ENCODE assay signal across 15 mouse cellular contexts in genomic region chr10:18289512-18289911, GRCm38 (mm10). TPM values are rescaled to one million over a fixed set of nuclear protein-coding genes. Genes with fewer than 3 reads are reported as not detected.
DNase-seq lines count a peak whose midpoint lies in the region; ATAC-seq and TF ChIP-seq lines count a peak whose summit lies in the region.
"Had no signal": no experiment of that assay in that cellular context is flagged by ENCODE, and none has a peak within 500 bp of the region (broad histone marks: within the 10 kb centered on the region; RNA-seq: fewer than 3 reads in every experiment).

No protein-coding gene starts in this region.

- no peaks in the 10 kb centered on the region for H3K79me2 ChIP-seq in liver, adult 2 months (ENCODE audit: control insufficient read depth, insufficient read depth, low read length)

- H3K9ac ChIP-seq in liver, adult 2 months (ENCODE audit: low read depth, low read length) = no peak overlapping the region
- no peak overlapping the region for H3K9ac ChIP-seq in liver, embryonic 12.5 days
- no peak overlapping the region for H3K9ac ChIP-seq in kidney, embryonic 15.5 days

- H3K27ac ChIP-seq in liver, adult 2 months (replicated peaks; ENCODE audit: insufficient read depth, low read depth, low read length) = no peak overlapping the region
- no peak overlapping the region for H3K27ac ChIP-seq in liver, embryonic 12.5 days
- H3K27ac ChIP-seq in kidney, embryonic 15.5 days = peak overlapping the region; percentile 14; the same call in 1 of the 2 replicates
- H3K27ac ChIP-seq: forebrain, embryonic 10.5 days; macrophage; midbrain, embryonic 10.5 days had no signal

- 46% methylated on average over 1 of the region's 1 CpGs for WGBS in liver, adult 2 months
- WGBS in liver, embryonic 12.5 days (ENCODE audit: insufficient replicate concordance) = 52% methylated on average over 1 of the region's 1 CpGs
- 29% methylated on average over 1 of the region's 1 CpGs for WGBS in kidney, embryonic 15.5 days

- no peaks in the 10 kb centered on the region for H3K27me3 ChIP-seq in liver, adult 2 months (ENCODE audit: control insufficient read depth, insufficient read depth, low read length)
- no peaks in the 10 kb centered on the region for H3K27me3 ChIP-seq in liver, embryonic 12.5 days (replicated peaks)
- no peaks in the 10 kb centered on the region for H3K27me3 ChIP-seq in kidney, embryonic 15.5 days

- ATAC-seq in liver, embryonic 12.5 days = no peak
- 0 out of 2 replicates have a peak, but pooled peaks have one; percentile 62 for ATAC-seq in kidney, embryonic 15.5 days (replicated peaks; ENCODE audit: low FRiP score)

- no peak overlapping the region for H3K4me3 ChIP-seq in liver, adult 2 months (ENCODE audit: insufficient read depth, low read depth, low read length)
- no peak overlapping the region for H3K4me3 ChIP-seq in liver, embryonic 12.5 days
- no peak overlapping the region for H3K4me3 ChIP-seq in kidney, embryonic 15.5 days (replicated peaks)
- H3K4me3 ChIP-seq: forebrain, embryonic 10.5 days; midbrain, embryonic 10.5 days had no signal

- DNase-seq in adrenal gland, adult (ENCODE audit: inconsistent age in 2 of 2, low spot score in 1 of 2) = peak; percentile 7 to 30
- no peak for DNase-seq in adrenal gland, postnatal 10 days
- DNase-seq in liver, adult 2 months (ENCODE audit: extremely low read depth, low read depth, low spot score) = peak; percentile 27
- peak; percentile 30 to 37 for DNase-seq in kidney, postnatal 4 days
- DNase-seq in thymus, postnatal 0 days (ENCODE audit: low spot score) = no peak
- no peak for DNase-seq in layer of hippocampus, adult 9-11 months
- DNase-seq: adrenal gland, postnatal 25 days; cerebellum, adult 11 months; cerebellum, postnatal 25 days; retina, postnatal 1 day had no signal

- TF ChIP-seq CTCF in liver, adult 2 months (IDR thresholded peaks at IDR 0.05; ENCODE audit: low read depth, low read length) = no peak

- TF ChIP-seq POLR2A in liver, adult 2 months (IDR thresholded peaks at IDR 0.05; ENCODE audit: extremely low read depth, insufficient read depth, low read length) = no peak

- no peaks in the 10 kb centered on the region for H3K9me3 ChIP-seq in liver, embryonic 12.5 days (replicated peaks)
- H3K9me3 ChIP-seq in kidney, embryonic 15.5 days (replicated peaks) = no peaks in the 10 kb centered on the region
- H3K9me3 ChIP-seq: forebrain, embryonic 10.5 days; midbrain, embryonic 10.5 days had no signal

- H3K4me1 ChIP-seq in liver, adult 2 months (ENCODE audit: control insufficient read depth, insufficient read depth, low read length) = no peaks in the 10 kb centered on the region
- H3K4me1 ChIP-seq in liver, embryonic 12.5 days = no peaks in the 10 kb centered on the region
- no peaks in the 10 kb centered on the region for H3K4me1 ChIP-seq in kidney, embryonic 15.5 days
- H3K4me1 ChIP-seq: forebrain, embryonic 10.5 days; midbrain, embryonic 10.5 days had no signal

- H3K36me3 ChIP-seq in liver, adult 2 months (ENCODE audit: control insufficient read depth, insufficient read depth, low read length) = no peaks in the 10 kb centered on the region
- no peaks in the 10 kb centered on the region for H3K36me3 ChIP-seq in liver, embryonic 12.5 days
- no peaks in the 10 kb centered on the region for H3K36me3 ChIP-seq in kidney, embryonic 15.5 days
- H3K36me3 ChIP-seq: forebrain, embryonic 10.5 days; midbrain, embryonic 10.5 days had no signal

- H3K4me2 ChIP-seq in liver, embryonic 12.5 days = no peak overlapping the region
- no peak overlapping the region for H3K4me2 ChIP-seq in kidney, embryonic 15.5 days

RNA-seq across cellular contexts. Expression of gene Nhsl1, which starts 29.3 kb away (rescaled TPM):
- total RNA-seq in adrenal gland, postnatal 10 days (2021) = 1 to 10 TPM; 7.3 to 8.1 TPM
- 2.8 and 5.0 TPM in 2 replicates for total RNA-seq in liver, adult 2 months (2014; rRNA removed)
- polyA plus RNA-seq in liver, adult 2 months (2012; rRNA removed) = 1.5 and 2.6 TPM in 2 replicates
- 0.97 and 0.99 TPM in 2 replicates for polyA plus RNA-seq in liver, embryonic 12.5 days (2016; fragmentation: Nextera tagmentation; extraction: Ambion mirVana)
- 9.4 and 9.5 TPM in 2 replicates for polyA plus RNA-seq in kidney, embryonic 15.5 days (2015; fragmentation: Nextera tagmentation; extraction: Ambion mirVana)
- 5.4 and 6.8 TPM in 2 replicates for polyA plus RNA-seq in thymus, postnatal 0 days (2015; fragmentation: Nextera tagmentation; extraction: Ambion mirVana)
- polyA plus RNA-seq: macrophage had no signal

RNA-seq across cellular contexts. Expression of gene Ccdc28a, which starts 54.7 kb away (rescaled TPM):
- 1 to 10 TPM; 8.0 to 9.8 TPM for total RNA-seq in adrenal gland, postnatal 10 days (2021)
- total RNA-seq in liver, adult 2 months (2014; rRNA removed) = 19.7 and 20.9 TPM in 2 replicates
- 20.5 and 21.7 TPM in 2 replicates for polyA plus RNA-seq in liver, adult 2 months (2012; rRNA removed)
- 6.5 and 6.6 TPM in 2 replicates for polyA plus RNA-seq in liver, embryonic 12.5 days (2016; fragmentation: Nextera tagmentation; extraction: Ambion mirVana)
- polyA plus RNA-seq in kidney, embryonic 15.5 days (2015; fragmentation: Nextera tagmentation; extraction: Ambion mirVana) = 14.4 and 16.1 TPM in 2 replicates
- polyA plus RNA-seq in thymus, postnatal 0 days (2015; fragmentation: Nextera tagmentation; extraction: Ambion mirVana) = 25.9 and 29.2 TPM in 2 replicates

Comparison
In these comparisons a context has a peak if more than half of its experiments do, and no peak if none do; other contexts are left out.
1. DNase-seq: peak in adrenal gland, adult (2 of 2), liver, adult 2 months (single experiment) and kidney, postnatal 4 days (2 of 2); none in adrenal gland, postnatal 10 days (single experiment), thymus, postnatal 0 days (single experiment) and layer of hippocampus, adult 9-11 months (single experiment).